Mouse (Mus musculus) cerebellum, postnatal 10 days (tissue): Measurements from ENCODE around the gene Hepacam.

Experiments used
- DNase-seq, 2 experiments: peaks; one replicate each; pipeline ENCODE4 v3.0.0; 2021; ENCODE audit warnings: mixed read lengths in 2 of 2

Hepacam gene

DNA sequence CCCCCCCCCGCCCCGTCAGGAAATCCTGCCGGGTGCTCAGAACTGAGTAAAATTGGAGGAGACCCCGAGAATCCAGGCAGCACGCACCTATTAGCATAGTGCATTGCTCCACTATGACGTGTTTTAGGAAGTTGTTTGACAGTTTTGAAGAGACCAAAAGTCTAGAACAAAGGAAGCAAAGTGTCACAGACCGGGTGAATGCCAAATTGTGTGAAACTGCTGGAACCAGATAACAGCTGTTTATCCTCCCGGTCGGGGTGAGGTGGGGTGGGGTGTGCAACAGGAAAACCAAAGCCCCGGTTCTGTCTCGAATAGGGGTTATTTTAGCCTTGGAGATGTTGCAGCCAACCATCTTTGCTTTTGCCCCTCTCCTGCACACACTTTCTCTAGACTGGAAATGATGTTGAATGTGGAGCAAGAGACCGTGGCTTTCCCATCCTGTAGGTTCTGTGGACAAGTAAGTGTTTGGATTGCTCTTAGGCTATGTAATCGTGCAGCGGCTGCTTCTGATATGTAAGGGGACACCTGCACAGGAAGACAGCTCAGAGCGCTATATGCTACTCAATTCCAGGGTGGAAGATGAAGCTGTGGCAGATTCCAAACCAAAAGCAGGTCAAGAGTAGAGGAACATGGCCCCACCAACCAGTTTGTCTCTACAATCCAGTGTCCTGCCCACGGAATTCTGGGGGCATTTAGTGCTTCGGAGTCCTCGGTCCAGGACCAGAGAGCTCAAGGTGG, 66.8 kb downstream of the Hepacam start:
- no peak for DNase-seq

DNA sequence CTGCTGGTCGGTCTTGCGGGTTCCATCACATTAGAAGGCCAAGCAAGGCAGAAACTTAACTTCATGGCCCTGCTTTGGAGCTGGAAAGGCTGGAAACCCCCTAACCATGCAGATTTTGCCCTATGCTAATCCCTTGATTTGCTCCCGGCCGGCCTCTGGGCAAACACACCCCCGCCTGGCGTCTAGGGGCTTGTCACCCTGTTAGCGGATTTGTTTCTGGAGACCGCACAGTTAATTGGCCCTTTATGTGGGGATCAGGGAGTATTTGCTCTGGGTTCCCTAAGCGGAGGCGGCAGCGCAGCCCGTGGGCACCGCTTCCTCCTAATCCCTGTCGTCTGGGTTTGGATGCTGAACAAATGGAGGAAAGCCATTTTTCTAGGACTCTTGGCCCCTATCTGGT, 67.8 kb downstream of the Hepacam start:
- DNase-seq, result no peak

DNA sequence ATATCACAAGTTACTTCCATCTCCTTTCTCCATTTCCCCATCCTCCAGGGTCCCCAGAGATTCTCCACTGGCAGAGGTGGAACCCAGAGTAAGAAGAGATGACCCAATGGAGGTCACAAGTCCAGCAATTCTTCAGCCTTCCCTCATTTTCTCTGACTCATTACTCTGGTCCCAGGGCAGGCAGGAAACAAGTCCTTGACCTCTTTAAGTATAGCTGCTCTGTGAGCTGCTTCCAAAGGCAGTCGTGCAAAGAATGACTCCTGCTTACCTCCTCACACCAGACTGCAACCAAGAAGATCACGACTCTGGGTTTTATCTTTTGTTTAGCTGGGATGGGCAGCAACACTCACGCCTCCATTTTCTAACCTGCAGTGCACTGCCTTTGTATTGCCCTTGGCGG, 68.5 kb downstream of the Hepacam start:
- no peak for DNase-seq
